Mouse (Mus musculus) forebrain, postnatal 0 days (tissue): ENCODE data around the gene Med24. TPM values are rescaled to one million over a fixed set of nuclear protein-coding genes. Genes with fewer than 3 reads are reported as not detected.
A peak's percentile ranks its signal among the peaks of the same experiment; 100 is the strongest.
"Not testable (repeated sequence)": the region's sequence is repeated elsewhere in the genome, so short reads cannot be mapped to it uniquely, and the experiment has no call there.

Experiments used
- ATAC-seq: fragments of 200-750 bp; cut with Nextera tagmentation; 2 replicates; pipeline ENCODE4 v1.8.0; 2017; ENCODE audit warnings: mild to moderate bottlenecking, moderate library complexity
- DNase-seq: peaks from one replicate; pipeline ENCODE4 v3.0.0-alpha.2; 2015
- H3K27ac ChIP-seq: fragments of 300-500 bp; sonication (generic); 2 replicates; pipeline ENCODE4 v1.5.1; 2014; ENCODE audit warnings: low read depth, mild to moderate bottlenecking, antibody characterized with exemption, low read length, moderate library complexity, mixed read lengths
- H3K27me3 ChIP-seq: fragments of 300-500 bp; sonication (generic); 2 replicates; pipeline ENCODE4 v1.6.1; 2014; ENCODE audit warnings: mild to moderate bottlenecking, low read length, mixed read lengths; ENCODE audit not compliant: insufficient read depth
- H3K36me3 ChIP-seq: fragments of 300-500 bp; sonication (generic); 2 replicates; pipeline ENCODE4 v1.6.1; 2014; ENCODE audit warnings: mild to moderate bottlenecking, moderate library complexity; ENCODE audit not compliant: insufficient read depth
- H3K4me1 ChIP-seq: fragments of 300-500 bp; sonication (generic); 2 replicates; pipeline ENCODE4 v1.6.1; 2014; ENCODE audit warnings: antibody characterized with exemption; ENCODE audit not compliant: insufficient read depth
- H3K4me2 ChIP-seq: fragments of 300-500 bp; sonication (generic); 2 replicates; pipeline ENCODE4 v1.6.1; 2014; ENCODE audit warnings: low read depth, mild to moderate bottlenecking, moderate library complexity
- H3K4me3 ChIP-seq: fragments of 300-500 bp; sonication (generic); 2 replicates; pipeline ENCODE4 v1.5.1; 2014; ENCODE audit warnings: low read depth, low read length, mixed read lengths
- H3K9ac ChIP-seq: fragments of 300-500 bp; sonication (generic); 2 replicates; pipeline ENCODE4 v1.6.1; 2014; ENCODE audit warnings: mild to moderate bottlenecking
- H3K9me3 ChIP-seq: fragments of 300-500 bp; sonication (generic); 2 replicates; pipeline ENCODE4 v1.6.1; 2016; ENCODE audit warnings: low read length
- CTCF ChIP-seq: sonication (generic); IDR thresholded peaks from 2 replicates; pipeline ENCODE4 v1.5.1; 2016; ENCODE audit warnings: antibody characterized with exemption, control low read depth, low read depth
- WGBS: fragments of 180-500 bp; shearing (Covaris S2); extraction: QIAGEN DNeasy Blood & Tissue Kit; methylation state at CpG from one replicate; pipeline ENCODE4 v1.1.7; 2014; 5-methylcytosine and 5-hydroxymethylcytosine counted together
- polyA plus RNA-seq: library from polyadenylated mRNA; unstranded; fragments of >200 nt; fragmentation: Nextera tagmentation; extraction: Ambion mirVana; gene quantifications from 2 replicates; pipeline ENCODE4 v1.2.1, GENCODE M21; 2015
- total RNA-seq: library from RNA; depleted of rRNA; stranded (reverse); fragments of >200 nt; gene quantifications from 2 replicates; pipeline ENCODE4 v1.2.3, GENCODE M21; 2014

Med24 gene
- total and polyA plus RNA-seq, 2 experiments from 2014 or later: 49.3 to 66.5 TPM

GRCm38 (mm10) chr11:98685642-98686041 is 43.6 kb downstream of the Med24 start:
- H3K36me3 ChIP-seq: peaks cover 48% of the 10 kb centered on the region
- H3K27me3 ChIP-seq: no peaks in the 10 kb centered on the region
- DNase-seq (no peak), ATAC-seq (no peak)
- TF ChIP-seq CTCF: no peak
- no peak overlapping the region for H3K27ac ChIP-seq
- no peaks in the 10 kb centered on the region for H3K9me3 ChIP-seq
- H3K4me1 ChIP-seq: peaks cover 7% of the 10 kb centered on the region; the same call in 1 of the 2 replicates
- no peak overlapping the region for H3K4me2 ChIP-seq
- 92% methylated on average over 9 of the region's 9 CpGs for WGBS
- H3K9ac ChIP-seq: no peak overlapping the region
- H3K4me3 ChIP-seq: no peak overlapping the region

GRCm38 (mm10) chr11:98682811-98683210 is 46.4 kb downstream of the Med24 start:
- Histone ChIP-seq H3K27me3 (no peaks in the 10 kb centered on the region), H3K4me3 (peak overlapping the region; percentile 98), H3K4me1 (peaks cover 7% of the 10 kb centered on the region; the same call in 1 of the 2 replicates), H3K27ac (peak overlapping the region; percentile 84), H3K4me2 (peak overlapping the region; percentile 82), H3K36me3 (peaks cover 25% of the 10 kb centered on the region), H3K9me3 (no peaks in the 10 kb centered on the region), H3K9ac (peak overlapping the region; percentile 99)
- TF ChIP-seq CTCF: no peak
- DNase-seq (no peak), ATAC-seq (no peak; the same call in 1 of the 2 replicates)
- 0% methylated on average over 23 of the region's 23 CpGs for WGBS

GRCm38 (mm10) chr11:98681786-98682745 is 47.2 kb downstream of the Med24 start, which contains the start of gene Psmd3:
Psmd3 (plus strand) TSS chr11:98682554.
- Histone ChIP-seq H3K9me3 (no peaks in the 10 kb centered on the region), H3K9ac (peak within 1 kb of the TSS; percentile 99), H3K27ac (peak within 1 kb of the TSS; percentile 84), H3K36me3 (peaks cover 18% of the 10 kb centered on the region), H3K27me3 (no peaks in the 10 kb centered on the region), H3K4me3 (peak within 1 kb of the TSS; percentile 98), H3K4me2 (peak within 1 kb of the TSS; percentile 82), H3K4me1 (peaks cover 7% of the 10 kb centered on the region; the same call in 1 of the 2 replicates)
- peak; percentile 97 for DNase-seq
- peak; percentile 96 for ATAC-seq
- TF ChIP-seq CTCF: peak; percentile 54
- 4% methylated on average over 45 of the region's 45 CpGs for WGBS

GRCm38 (mm10) chr11:98681186-98681585 is 48.0 kb downstream of the Med24 start:
- no peak for DNase-seq
- Histone ChIP-seq H3K4me2 (no peak overlapping the region), H3K9ac (no peak overlapping the region), H3K27me3 (no peaks in the 10 kb centered on the region), H3K36me3 (peaks cover 10% of the 10 kb centered on the region), H3K27ac (no peak overlapping the region), H3K9me3 (no peaks in the 10 kb centered on the region), H3K4me1 (peaks cover 7% of the 10 kb centered on the region; the same call in 1 of the 2 replicates), H3K4me3 (no peak overlapping the region)
- 84% methylated on average over 4 of the region's 4 CpGs for WGBS
- TF ChIP-seq CTCF: no peak
- no peak for ATAC-seq

GRCm38 (mm10) chr11:98680595-98680994 is 48.6 kb downstream of the Med24 start:
- not testable (repeated sequence) for H3K36me3 ChIP-seq, H3K4me3 ChIP-seq, DNase-seq, H3K27ac ChIP-seq, H3K4me1 ChIP-seq, H3K9me3 ChIP-seq, H3K4me2 ChIP-seq, H3K27me3 ChIP-seq, ATAC-seq, H3K9ac ChIP-seq
- 89% methylated on average over 4 of the region's 4 CpGs for WGBS

- no peak for TF ChIP-seq CTCF
- Histone ChIP-seq H3K4me1 (peaks cover 7% of the 10 kb centered on the region; the same call in 1 of the 2 replicates), H3K27me3 (no peaks in the 10 kb centered on the region), H3K9ac (no peak overlapping the region), H3K36me3 (no peaks in the 10 kb centered on the region), H3K9me3 (no peaks in the 10 kb centered on the region), H3K27ac (no peak overlapping the region), H3K4me2 (no peak overlapping the region), H3K4me3 (no peak overlapping the region)
- DNase-seq: no peak
- ATAC-seq: no peak
- 96% methylated on average over 1 of the region's 1 CpGs for WGBS
These were observed 49.2 kb downstream of the Med24 start for GRCm38 (mm10) chr11:98680023-98680422.

- no peaks in the 10 kb centered on the region for H3K4me1 ChIP-seq
- no peaks in the 10 kb centered on the region for H3K36me3 ChIP-seq
- H3K4me3 ChIP-seq: no peak overlapping the region
- DNase-seq (no peak), ATAC-seq (no peak)
- no peak overlapping the region for H3K27ac ChIP-seq
- H3K9ac ChIP-seq: no peak overlapping the region
- no peak overlapping the region for H3K4me2 ChIP-seq
- H3K27me3 ChIP-seq: no peaks in the 10 kb centered on the region
- 61% methylated on average over 7 of the region's 7 CpGs for WGBS
- H3K9me3 ChIP-seq: no peaks in the 10 kb centered on the region
- TF ChIP-seq CTCF: no peak
These were observed 53.3 kb downstream of the Med24 start for GRCm38 (mm10) chr11:98675829-98676363.
